Mouse (Mus musculus) frontal cortex, postnatal 14 days (tissue): ENCODE measurements around the gene Syt16.
A peak's percentile ranks its signal among the peaks of the same experiment; 100 is the strongest.

Experiments used
- DNase-seq, 2 experiments: peaks; one replicate each; pipeline ENCODE4 v3.0.0; 2022; ENCODE audit warnings: low spot score in 2 of 2

Gene Syt16

DNA sequence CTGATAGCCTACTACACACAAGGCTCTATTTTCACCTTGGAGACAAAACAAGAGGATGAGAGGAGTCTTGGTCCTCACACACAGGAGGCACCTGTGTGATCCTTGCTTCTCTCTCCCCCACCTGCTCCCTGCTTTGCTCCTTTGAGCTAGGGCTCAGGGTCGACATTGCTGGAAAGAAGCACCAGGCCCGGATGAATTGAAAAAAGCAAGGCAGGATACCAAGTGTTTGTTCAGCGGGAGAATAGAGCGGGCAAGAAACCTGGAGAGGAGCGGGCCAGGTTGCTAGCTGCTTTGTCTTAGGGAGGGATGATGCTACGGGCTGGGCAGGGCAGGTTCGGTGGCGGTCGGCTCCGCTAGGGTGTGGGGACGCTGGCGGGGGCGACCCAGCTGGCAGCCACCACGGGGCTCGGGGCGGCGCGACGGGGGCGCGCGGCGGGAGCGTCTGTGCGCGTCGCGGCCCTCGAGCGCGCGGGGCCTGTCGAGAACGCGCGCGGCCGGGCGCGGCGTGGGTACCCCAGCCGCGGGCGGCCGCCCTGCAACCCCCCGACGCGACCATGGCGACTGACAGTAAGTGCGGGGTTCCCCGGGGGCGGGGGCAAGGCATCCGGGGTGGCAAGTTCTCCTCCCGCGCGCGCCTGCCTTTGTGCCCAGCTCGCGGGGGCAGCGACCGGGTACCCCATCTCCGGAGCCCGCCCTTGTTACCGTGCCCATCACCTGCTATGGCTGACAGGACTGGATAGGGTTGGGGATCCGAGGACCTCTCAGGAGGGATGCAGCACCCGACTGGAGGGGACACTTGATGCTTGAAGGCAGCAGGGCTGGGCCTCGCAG lies at the start of gene Syt16:
TSS of gene Syt16 (plus strand) at position 365 of the 831 bp plus-strand sequence.
- peak; percentile 33 to 47 for DNase-seq

DNA sequence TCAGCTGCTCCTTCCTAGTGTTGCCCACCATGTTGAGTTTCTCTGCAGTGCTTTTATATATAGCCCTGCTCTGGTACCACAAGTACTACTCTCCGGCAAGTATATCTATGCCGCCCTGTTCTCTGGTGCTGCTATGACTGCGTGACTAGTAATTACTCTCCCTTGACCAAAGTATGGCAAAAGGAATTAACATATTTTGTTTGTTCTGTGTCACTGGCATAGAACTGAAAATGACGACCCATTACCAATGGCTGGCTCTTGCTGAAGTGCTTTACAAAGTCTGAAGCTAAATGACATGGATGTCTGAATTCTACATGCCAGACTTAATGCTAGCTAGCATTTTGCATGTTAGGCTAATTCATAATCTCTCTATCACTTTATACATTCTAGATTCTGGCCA lies 49.0 kb upstream of the Syt16 start:
- no peak for DNase-seq

DNA sequence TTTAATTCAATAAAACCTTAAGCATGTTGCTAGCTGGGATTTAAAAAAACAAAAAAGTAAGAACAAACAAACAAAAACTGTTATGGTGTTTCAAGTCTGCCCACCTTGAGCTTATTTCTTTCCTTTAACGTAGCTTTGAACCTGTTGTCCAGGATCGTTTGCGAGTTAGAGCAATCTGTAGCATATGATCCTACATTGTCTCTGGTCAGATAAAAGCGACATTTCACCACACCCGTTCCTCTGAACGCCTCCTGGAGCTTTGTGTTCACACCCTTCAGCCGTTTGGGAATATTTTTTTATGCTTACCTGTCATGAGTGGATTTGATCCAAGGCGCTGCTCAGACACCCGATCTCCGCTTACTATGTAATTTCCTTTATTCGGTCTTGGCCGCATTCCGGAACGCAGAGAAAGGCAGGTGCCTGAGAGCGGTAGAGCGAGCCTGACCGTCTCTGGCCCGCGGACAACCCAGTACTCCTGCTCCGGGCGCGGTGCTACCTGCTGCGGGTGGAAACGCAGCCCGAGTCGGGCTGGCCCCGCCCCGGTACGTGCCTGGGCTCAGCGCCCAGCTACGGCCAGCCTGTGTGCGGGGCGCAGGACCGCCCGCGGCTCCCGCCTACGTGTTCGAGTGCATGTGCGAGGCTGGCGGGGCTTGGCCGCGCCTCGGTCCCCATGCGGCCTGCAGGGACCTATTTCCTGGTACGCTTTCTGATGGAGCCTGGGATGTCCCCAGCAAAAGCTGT lies 48.0 kb upstream of the Syt16 start:
- peak in 1 of 2 experiments; percentile 18 for DNase-seq

- peak; percentile 18 to 30 for DNase-seq
These were observed 44.6 kb upstream of the Syt16 start for GRCm38 (mm10) chr12:73952879-73953278.

GRCm38 (mm10) chr12:73953420-73954186 lies 43.9 kb upstream of the Syt16 start:
- DNase-seq = no peak

- no peak for DNase-seq
These were observed 42.7 kb upstream of the Syt16 start for GRCm38 (mm10) chr12:73954785-73955184.

- DNase-seq = no peak
These were observed 39.8 kb upstream of the Syt16 start for GRCm38 (mm10) chr12:73957676-73958075.

DNA sequence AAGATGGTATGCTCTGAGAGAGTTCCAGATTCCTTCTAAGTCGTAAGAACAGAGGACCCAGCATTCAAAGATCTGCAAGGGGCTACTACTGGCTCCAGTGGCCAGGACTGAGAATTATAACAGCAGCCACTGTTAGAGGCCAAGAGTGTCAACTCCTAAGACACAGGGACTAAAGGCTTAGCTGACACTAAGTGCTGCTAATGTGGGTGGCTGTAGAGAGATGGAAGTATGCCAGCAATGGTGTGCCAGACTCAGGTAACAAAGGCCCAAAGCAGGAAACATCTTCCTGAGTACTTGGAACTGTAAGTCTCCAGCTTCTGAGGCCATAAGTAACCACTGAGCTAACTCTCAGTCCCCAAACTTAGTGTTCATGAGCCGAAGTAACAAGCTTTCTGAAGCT lies 38.6 kb upstream of the Syt16 start:
- no peak for DNase-seq

GRCm38 (mm10) chr12:73964291-73965281 lies 32.9 kb upstream of the Syt16 start, which contains the start of gene Snapc1:
TSS of gene Snapc1 (plus strand) at chr12:73964481.
- peak; percentile 95 to 96 for DNase-seq

DNA sequence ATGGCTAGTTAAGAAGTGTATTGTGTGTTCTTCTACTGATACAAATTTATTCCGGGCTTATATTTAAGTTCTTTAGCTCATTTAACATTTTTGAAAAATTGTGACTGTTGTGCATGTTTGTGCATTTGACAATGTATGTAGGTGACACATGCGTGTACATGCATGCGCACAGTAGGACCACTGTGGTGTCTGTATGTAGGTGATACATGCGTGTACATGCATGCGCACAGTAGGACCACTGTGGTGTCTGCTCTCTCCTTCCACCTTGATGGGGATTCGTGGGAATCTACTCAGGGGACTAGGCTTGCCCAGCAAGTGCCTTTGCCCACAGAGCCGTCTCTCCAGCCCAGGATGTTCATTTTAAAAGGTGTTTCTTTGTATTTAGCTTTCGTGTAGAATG lies 28.3 kb upstream of the Syt16 start:
- no peak for DNase-seq

GRCm38 (mm10) chr12:73974584-73974983 lies 22.9 kb upstream of the Syt16 start:
- no peak for DNase-seq

- DNase-seq = no peak
These were observed 19.3 kb upstream of the Syt16 start for GRCm38 (mm10) chr12:73978144-73978543.

DNA sequence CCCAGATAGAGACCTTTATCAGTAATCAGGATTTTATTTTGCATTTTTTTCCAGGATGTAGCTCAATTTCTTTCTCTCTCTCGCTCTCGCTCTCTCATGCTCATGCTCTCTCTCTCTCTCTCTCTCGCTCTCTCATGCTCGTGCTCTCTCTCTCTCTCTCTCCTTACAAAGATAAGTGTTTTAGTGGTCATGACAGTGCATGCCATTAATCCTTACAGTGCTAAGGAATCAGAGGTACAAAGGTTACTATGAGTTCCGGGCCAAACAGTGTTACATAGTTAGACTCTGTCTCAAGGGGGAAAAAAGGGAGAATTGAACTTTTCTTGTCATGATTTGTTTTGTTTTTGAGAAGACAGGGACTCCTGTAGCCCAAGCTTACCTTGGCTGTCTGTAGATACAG lies 17.8 kb upstream of the Syt16 start:
- no peak for DNase-seq

DNA sequence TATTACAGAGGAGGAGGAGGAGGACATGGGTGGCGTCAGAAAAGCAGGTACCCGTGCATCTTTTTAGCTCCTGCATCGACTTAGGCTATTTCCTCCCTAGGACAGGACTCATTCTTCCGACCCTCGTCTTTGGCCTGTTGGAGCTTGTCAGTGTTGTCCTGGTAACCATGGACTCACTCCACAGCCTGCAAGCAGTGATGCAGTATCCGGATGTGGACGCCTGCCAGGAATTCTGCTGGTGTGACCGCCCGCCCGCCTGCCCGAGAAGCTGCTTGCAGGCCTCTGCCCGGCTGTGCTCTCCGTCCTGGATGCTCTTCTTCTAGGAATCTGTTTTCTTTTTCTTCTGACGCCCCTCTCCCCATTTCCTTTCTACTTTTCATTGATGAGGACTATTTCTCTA lies 14.9 kb upstream of the Syt16 start:
- DNase-seq = peak; percentile 55 to 65

DNA sequence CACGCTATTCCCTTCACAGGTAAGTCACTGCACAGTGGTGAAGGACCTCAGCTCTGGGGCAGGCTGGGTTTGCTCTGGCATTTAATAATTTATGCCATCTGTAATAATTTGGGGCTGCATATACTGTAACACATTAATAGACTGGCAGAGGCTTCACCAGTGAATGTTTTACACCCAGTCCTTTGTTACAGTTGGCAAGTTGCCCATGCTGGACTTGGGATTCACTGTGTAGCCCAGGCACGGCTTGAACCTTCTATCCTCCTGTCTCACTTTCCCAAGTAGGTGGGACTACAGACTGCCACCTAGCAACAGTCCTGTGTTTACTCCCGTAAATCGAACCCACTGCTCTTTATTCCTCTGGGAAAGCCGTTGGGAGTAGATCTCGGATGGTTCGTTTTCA lies 11.2 kb upstream of the Syt16 start:
- DNase-seq = no peak

- DNase-seq = no peak
These were observed 9.0 kb upstream of the Syt16 start for GRCm38 (mm10) chr12:73988393-73989008.

DNA sequence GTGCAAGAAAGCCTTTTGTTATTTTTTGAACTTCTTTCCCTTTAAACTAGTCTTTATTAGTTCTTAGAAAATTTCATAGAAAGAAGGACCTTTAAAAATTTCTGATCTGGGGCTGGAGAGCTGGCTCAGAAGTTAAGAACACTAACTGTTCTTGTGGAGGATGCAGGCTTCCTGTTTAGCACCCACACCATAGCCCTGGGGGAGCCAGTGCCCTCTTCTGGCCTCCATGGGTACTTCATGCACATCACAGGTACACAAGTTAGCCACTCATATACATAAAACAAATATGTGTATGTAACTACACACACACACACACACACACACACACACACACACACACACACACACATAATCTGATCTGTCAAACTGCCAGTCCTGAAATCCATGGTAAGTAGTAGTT lies 7.9 kb upstream of the Syt16 start:
- DNase-seq = no peak

DNA sequence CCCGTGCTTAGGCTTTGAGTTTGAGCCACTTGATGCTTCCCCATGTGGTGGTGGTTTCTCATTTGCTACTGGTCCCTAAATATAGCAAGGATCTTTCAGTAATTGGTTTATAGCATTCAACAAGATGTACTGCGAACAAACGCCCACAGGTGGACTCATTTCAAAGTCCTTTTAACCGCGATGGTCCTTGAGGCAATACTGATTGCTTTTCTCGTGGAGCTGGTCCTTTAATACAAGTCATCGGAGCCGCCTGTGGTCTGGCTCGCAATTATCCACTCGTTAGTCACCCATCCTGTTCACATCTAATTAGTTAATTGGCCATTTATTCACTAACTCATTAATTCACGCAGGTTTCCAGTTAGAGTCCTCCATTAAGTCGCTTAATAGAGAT lies 560 bp upstream of the Syt16 start:
- DNase-seq = no peak

GRCm38 (mm10) chr12:73998128-73998456 lies 631 bp downstream of the Syt16 start:
- no peak for DNase-seq

DNA sequence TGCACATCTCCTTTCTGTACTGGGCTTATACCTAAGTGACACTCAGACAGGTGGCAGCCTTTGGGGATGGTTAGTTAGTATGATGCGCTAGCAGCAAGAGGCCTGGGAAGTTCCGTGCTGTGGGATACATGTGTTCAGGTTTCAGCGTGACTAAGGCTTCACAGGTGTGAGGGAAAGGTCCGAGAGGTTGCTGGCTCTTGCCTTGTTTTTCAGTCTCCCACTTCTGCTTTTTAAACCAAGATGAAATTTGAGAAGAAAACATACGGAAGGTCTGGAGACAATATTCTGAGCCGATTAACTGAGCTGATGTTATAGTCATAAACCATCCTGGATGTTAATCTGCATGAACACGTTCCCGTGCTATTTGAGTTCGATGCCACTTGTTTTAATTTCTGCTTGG lies 5.0 kb downstream of the Syt16 start:
- DNase-seq = no peak

GRCm38 (mm10) chr12:74009448-74009911 lies 12.0 kb downstream of the Syt16 start:
- no peak for DNase-seq
